Mouse (Mus musculus) embryonic facial prominence, embryonic 15.5 days (tissue): ENCODE data around the gene Usp49. TPM values are rescaled to one million over a fixed set of nuclear protein-coding genes. Genes with fewer than 3 reads are reported as not detected.

Source experiments
- ATAC-seq: fragments of 200-750 bp; cut with Nextera tagmentation; 2 replicates; pipeline ENCODE4 v1.8.0; 2017; ENCODE audit warnings: low read depth, moderate TSS enrichment; ENCODE audit not compliant: insufficient number of reproducible peaks, low FRiP score, low TSS enrichment
- H3K27ac ChIP-seq: fragments of 300-500 bp; sonication (generic); replicated peaks from 2 replicates; pipeline ENCODE4 v1.5.1; 2015; ENCODE audit warnings: mild to moderate bottlenecking, inconsistent platforms
- H3K27me3 ChIP-seq: fragments of 300-500 bp; sonication (generic); 2 replicates; pipeline ENCODE4 v1.6.1; 2015; ENCODE audit warnings: inconsistent platforms
- H3K36me3 ChIP-seq: fragments of 300-500 bp; sonication (generic); 2 replicates; pipeline ENCODE4 v1.6.1; 2015; ENCODE audit warnings: mild to moderate bottlenecking, inconsistent platforms
- H3K4me1 ChIP-seq: fragments of 300-500 bp; sonication (generic); 2 replicates; pipeline ENCODE4 v1.6.1; 2015; ENCODE audit warnings: inconsistent platforms
- H3K4me2 ChIP-seq: fragments of 300-500 bp; sonication (generic); replicated peaks from 2 replicates; pipeline ENCODE4 v1.6.1; 2015; ENCODE audit warnings: mild to moderate bottlenecking, inconsistent platforms
- H3K4me3 ChIP-seq: fragments of 300-500 bp; sonication (generic); replicated peaks from 2 replicates; pipeline ENCODE4 v1.5.1; 2015; ENCODE audit warnings: mild to moderate bottlenecking, inconsistent platforms
- H3K9ac ChIP-seq: fragments of 300-500 bp; sonication (generic); 2 replicates; pipeline ENCODE4 v1.6.1; 2015; ENCODE audit warnings: inconsistent platforms
- H3K9me3 ChIP-seq: fragments of 300-500 bp; sonication (generic); replicated peaks from 2 replicates; pipeline ENCODE4 v1.6.1; 2016; ENCODE audit warnings: inconsistent platforms
- WGBS: fragments of 180-500 bp; shearing (Covaris S2); methylation state at CpG from one replicate; pipeline ENCODE4 v1.1.7; 2015; 5-methylcytosine and 5-hydroxymethylcytosine counted together
- polyA plus RNA-seq: library from polyadenylated mRNA; unstranded; fragments of >200 nt; fragmentation: Nextera tagmentation; extraction: Ambion mirVana; gene quantifications from 2 replicates; pipeline ENCODE4 v1.2.1, GENCODE M21; 2015

Usp49 gene
- polyA plus RNA-seq: 4.4 and 5.2 TPM in 2 replicates

DNA sequence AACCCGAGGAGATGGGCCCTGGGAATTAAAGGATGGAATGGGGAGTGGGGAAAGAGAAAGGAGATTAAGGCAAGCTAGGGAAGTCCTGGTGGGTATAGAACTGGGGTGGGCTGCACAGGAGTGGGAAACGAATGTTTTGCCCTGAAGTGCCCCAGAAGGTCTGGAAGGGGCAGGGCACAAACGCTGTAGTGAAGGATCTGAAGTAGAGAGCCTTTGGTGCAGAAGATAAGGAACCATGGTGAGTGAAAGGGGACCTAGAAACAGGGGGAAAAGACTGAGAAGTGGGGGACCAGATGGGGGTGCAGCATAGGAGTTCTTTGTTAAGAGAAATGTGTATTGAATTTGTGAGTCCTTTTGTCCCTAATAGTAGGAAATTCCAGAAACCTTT lies at the start of gene Usp49:
TSS of gene Usp49 (plus strand) at position 13 of the 388 bp plus-strand sequence.
- Histone ChIP-seq H3K4me2 (peak within 1 kb of the TSS; percentile 96), H3K36me3 (peaks cover 14% of the 10 kb centered on the region), H3K4me3 (peak within 1 kb of the TSS; percentile 73), H3K27ac (peak within 1 kb of the TSS; percentile 80), H3K27me3 (no peaks in the 10 kb centered on the region), H3K4me1 (peaks cover 26% of the 10 kb centered on the region), H3K9me3 (no peaks in the 10 kb centered on the region), H3K9ac (peak within 1 kb of the TSS; percentile 63)
- 2% methylated on average over 3 of the region's 3 CpGs for WGBS
- ATAC-seq: no peak

DNA sequence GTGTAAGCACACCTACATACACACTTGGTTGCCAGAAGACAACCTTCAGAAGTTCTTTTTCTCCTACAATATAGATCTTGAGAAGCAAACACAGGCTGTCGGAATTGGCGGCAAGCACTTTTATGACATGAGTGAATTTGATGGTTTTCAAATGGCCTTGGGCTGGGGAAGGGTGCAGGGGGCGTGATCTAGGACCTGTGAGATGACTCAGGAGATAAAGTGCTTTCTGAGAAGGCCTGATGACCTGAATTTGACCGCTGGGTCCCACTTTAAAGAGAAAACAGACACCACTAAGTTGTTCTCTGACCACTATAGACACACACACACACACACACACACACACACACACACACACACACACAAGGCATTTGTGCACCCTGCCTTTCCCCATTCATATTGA lies 49.5 kb upstream of the Usp49 start:
- 87% methylated on average over 4 of the region's 4 CpGs for WGBS
- no peaks in the 10 kb centered on the region for H3K36me3 ChIP-seq
- no peak overlapping the region for H3K9ac ChIP-seq
- no peaks in the 10 kb centered on the region for H3K27me3 ChIP-seq
- no peak for ATAC-seq
- no peak overlapping the region for H3K4me2 ChIP-seq
- H3K9me3 ChIP-seq: no peaks in the 10 kb centered on the region
- no peaks in the 10 kb centered on the region for H3K4me1 ChIP-seq
- no peak overlapping the region for H3K27ac ChIP-seq
- H3K4me3 ChIP-seq: no peak overlapping the region

- Histone ChIP-seq H3K27ac (no peak overlapping the region), H3K4me2 (no peak overlapping the region), H3K4me3 (no peak overlapping the region), H3K9ac (no peak overlapping the region), H3K27me3 (no peaks in the 10 kb centered on the region), H3K4me1 (peaks cover 7% of the 10 kb centered on the region), H3K9me3 (no peaks in the 10 kb centered on the region), H3K36me3 (no peaks in the 10 kb centered on the region)
- WGBS: 79% methylated on average over 8 of the region's 8 CpGs
- no peak for ATAC-seq
Measured at GRCm38 (mm10) chr17:47588517-47588916, 42.0 kb upstream of the Usp49 start.

DNA sequence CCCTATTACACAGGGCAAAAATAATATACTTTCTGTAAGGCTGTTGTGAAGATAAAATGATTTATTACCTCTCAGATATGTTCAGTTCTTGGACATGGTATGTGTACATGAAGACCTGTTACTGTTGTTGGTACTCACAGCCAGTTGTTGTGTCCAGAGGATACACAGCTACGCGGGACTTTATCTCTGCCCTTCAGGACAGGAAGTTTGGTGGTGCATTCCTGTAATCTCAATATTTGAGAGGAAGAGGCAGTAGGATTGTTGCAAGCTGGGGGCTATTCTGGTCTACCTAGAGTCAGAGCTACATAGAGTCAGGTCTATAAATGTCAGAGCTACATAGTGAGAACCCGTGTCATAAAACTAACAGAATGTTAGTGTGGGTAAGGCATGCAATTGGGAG lies 39.4 kb upstream of the Usp49 start:
- no peaks in the 10 kb centered on the region for H3K27me3 ChIP-seq
- no peak overlapping the region for H3K9ac ChIP-seq
- no peaks in the 10 kb centered on the region for H3K36me3 ChIP-seq
- no peak overlapping the region for H3K27ac ChIP-seq
- 81% methylated on average over 3 of the region's 3 CpGs for WGBS
- ATAC-seq: no peak
- no peaks in the 10 kb centered on the region for H3K9me3 ChIP-seq
- H3K4me1 ChIP-seq: peaks cover 10% of the 10 kb centered on the region
- no peak overlapping the region for H3K4me3 ChIP-seq
- H3K4me2 ChIP-seq: no peak overlapping the region

DNA sequence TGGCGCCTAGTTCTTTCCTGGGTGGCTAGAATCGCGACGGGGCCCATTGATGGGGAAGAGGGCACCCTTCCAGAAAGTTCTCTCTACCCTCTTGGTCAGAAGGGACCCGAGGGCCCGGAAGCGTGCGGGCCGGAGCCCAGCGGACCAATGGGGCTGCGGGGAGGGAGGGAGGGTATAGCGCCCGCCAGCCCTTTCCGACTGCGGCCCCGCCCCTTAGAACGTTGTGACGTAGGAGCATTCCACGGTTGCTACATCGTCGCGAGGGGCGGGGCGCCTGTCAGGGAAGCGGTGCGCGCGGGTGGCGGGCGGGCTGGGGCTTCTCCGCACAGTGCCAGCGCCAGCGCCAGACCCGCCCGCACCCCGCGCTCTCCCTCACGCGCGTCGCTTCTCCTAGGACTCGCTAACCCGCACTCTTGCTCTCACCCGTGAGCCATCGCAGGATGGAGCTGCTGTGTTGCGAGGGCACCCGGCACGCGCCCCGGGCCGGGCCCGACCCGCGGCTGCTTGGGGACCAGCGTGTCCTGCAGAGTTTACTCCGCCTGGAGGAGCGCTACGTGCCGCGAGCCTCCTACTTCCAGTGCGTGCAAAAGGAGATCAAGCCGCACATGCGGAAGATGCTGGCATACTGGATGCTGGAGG lies 37.2 kb upstream of the Usp49 start:
- peak overlapping the region; percentile 88 for H3K4me3 ChIP-seq
- peak; percentile 83 for ATAC-seq
- peaks cover 32% of the 10 kb centered on the region for H3K4me1 ChIP-seq
- peak overlapping the region; percentile 79 for H3K4me2 ChIP-seq
- H3K9me3 ChIP-seq: no peaks in the 10 kb centered on the region
- WGBS: under 1% methylated on average over 63 of the region's 63 CpGs
- peak overlapping the region; percentile 99 for H3K27ac ChIP-seq
- peak overlapping the region; percentile 85 for H3K9ac ChIP-seq
- H3K36me3 ChIP-seq: peaks cover 13% of the 10 kb centered on the region
- no peaks in the 10 kb centered on the region for H3K27me3 ChIP-seq

DNA sequence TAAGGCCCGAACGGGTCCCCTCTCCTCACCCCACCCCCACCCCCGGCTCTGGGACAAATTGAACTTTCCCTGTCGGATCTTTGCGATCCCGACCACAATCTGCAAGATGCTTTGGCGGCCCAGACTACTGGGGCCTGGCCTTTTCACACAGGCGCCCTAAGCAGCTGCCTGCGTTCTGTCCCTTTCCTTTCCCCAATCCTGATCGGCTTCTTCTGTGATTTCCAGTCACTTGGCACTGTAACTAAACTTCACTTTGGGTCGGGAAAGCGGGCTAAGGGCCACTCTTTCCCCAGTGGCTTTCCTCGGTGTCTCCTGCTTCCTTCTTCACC lies 36.7 kb upstream of the Usp49 start:
- Histone ChIP-seq H3K27me3 (no peaks in the 10 kb centered on the region), H3K4me2 (peak overlapping the region; percentile 79), H3K4me1 (peaks cover 35% of the 10 kb centered on the region), H3K9me3 (no peaks in the 10 kb centered on the region), H3K9ac (peak overlapping the region; percentile 85), H3K36me3 (peaks cover 18% of the 10 kb centered on the region), H3K27ac (peak overlapping the region; percentile 99), H3K4me3 (peak overlapping the region; percentile 88)
- ATAC-seq: no peak
- 1% methylated on average over 13 of the region's 13 CpGs for WGBS

GRCm38 (mm10) chr17:47594183-47594968 lies 36.1 kb upstream of the Usp49 start:
- Histone ChIP-seq H3K4me2 (peak overlapping the region; percentile 79), H3K9ac (peak overlapping the region; percentile 85), H3K9me3 (no peaks in the 10 kb centered on the region), H3K36me3 (peaks cover 24% of the 10 kb centered on the region), H3K4me1 (peaks cover 36% of the 10 kb centered on the region), H3K27me3 (no peaks in the 10 kb centered on the region), H3K27ac (peak overlapping the region; percentile 99), H3K4me3 (peak overlapping the region; percentile 88)
- no peak for ATAC-seq
- whole genome bisulfite sequencing: under 1% methylated on average over 43 of the region's 43 CpGs

DNA sequence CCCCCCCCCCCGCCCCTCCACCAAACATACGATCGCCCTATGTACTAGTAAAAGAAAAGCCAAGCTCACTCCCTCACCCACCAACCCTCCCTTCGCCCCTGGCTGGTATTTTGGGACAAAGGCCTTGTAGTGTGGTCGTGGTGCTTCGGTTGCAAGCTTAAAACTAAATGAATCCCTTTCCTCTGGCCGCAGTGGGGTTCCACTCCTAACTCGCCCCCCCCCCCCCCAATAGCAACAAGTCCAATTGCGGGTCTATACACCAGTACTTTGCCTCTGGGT lies 35.6 kb upstream of the Usp49 start:
- Histone ChIP-seq H3K9me3 (no peaks in the 10 kb centered on the region), H3K27ac (peak overlapping the region; percentile 99), H3K9ac (peak overlapping the region; percentile 85), H3K4me3 (peak overlapping the region; percentile 88), H3K27me3 (no peaks in the 10 kb centered on the region), H3K4me1 (peaks cover 41% of the 10 kb centered on the region), H3K4me2 (peak overlapping the region; percentile 79), H3K36me3 (peaks cover 29% of the 10 kb centered on the region)
- ATAC-seq: no peak
- under 1% methylated on average over 8 of the region's 9 CpGs for WGBS

DNA sequence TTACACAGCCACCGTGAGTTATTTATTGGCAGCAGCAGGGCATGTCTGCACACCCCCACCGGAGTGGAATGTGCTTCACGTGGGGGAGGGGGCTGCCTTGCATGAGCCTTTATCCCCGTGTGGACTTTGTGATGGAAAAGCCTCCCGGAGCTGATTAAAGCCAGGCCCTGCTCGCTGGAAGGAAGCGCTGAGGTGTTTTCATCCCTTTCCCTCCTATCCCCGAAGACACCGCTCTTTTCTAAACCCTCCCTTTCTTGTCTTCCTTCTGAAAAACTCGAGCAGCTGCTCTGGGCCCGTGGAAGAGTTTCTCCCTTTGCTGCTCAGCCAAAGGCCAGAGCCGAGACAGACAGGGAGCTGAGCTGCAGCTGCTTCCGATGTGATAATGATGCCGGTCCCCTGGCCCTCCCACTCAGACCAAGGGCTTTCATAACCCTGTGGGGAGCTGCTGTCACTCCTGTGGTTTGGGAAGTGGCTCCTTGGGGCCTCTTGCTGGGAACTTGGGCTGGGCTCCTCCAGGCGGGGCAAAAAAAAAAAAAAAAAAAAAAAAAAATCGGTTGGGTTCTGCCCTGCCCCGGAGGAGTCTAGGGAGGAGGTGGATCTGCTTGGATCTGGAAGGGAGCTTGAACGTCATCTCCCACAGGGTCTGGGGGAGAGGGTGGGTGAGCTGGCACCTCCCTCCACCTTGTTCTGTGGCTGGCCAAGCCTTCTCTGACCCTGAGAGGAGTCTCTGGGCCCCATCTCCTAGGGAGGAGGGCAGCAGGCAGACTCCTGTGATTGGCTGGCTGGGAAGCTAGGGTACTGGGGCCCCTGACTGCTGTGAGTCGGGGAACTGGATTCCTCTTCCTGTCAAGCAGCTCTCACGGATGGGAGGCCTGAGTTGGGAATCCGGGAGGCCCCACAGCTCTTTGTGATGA lies 35.0 kb upstream of the Usp49 start:
- peak overlapping the region; percentile 99 for H3K27ac ChIP-seq
- under 1% methylated on average over 21 of the region's 21 CpGs for WGBS
- H3K4me3 ChIP-seq: peak overlapping the region; percentile 88
- H3K27me3 ChIP-seq: no peaks in the 10 kb centered on the region
- ATAC-seq: peak; percentile 85
- peaks cover 41% of the 10 kb centered on the region for H3K4me1 ChIP-seq
- H3K9me3 ChIP-seq: no peaks in the 10 kb centered on the region
- peaks cover 33% of the 10 kb centered on the region for H3K36me3 ChIP-seq
- H3K4me2 ChIP-seq: peak overlapping the region; percentile 79
- peak overlapping the region; percentile 85 for H3K9ac ChIP-seq

- Histone ChIP-seq H3K27me3 (no peaks in the 10 kb centered on the region), H3K27ac (peak overlapping the region; percentile 99), H3K36me3 (peaks cover 39% of the 10 kb centered on the region), H3K9ac (peak overlapping the region; percentile 54), H3K9me3 (no peaks in the 10 kb centered on the region), H3K4me3 (peak overlapping the region; percentile 88), H3K4me2 (peak overlapping the region; percentile 79), H3K4me1 (peaks cover 41% of the 10 kb centered on the region)
- ATAC-seq: no peak
- WGBS: 7% methylated on average over 6 of the region's 6 CpGs
Measured at GRCm38 (mm10) chr17:47596162-47596838, 34.2 kb upstream of the Usp49 start.

- Histone ChIP-seq H3K4me1 (peaks cover 41% of the 10 kb centered on the region), H3K27ac (peak overlapping the region; percentile 99), H3K9me3 (no peaks in the 10 kb centered on the region), H3K4me3 (peak overlapping the region; percentile 88), H3K36me3 (peaks cover 44% of the 10 kb centered on the region), H3K4me2 (peak overlapping the region; percentile 79), H3K27me3 (no peaks in the 10 kb centered on the region), H3K9ac (peak overlapping the region; percentile 54; the same call in 1 of the 2 replicates)
- 49% methylated on average over 5 of the region's 5 CpGs for WGBS
- ATAC-seq: no peak
Measured at GRCm38 (mm10) chr17:47596839-47597164, 33.7 kb upstream of the Usp49 start.
